Mouse (Mus musculus) adrenal gland, postnatal 10 days (tissue): ENCODE measurements around the gene 6430548M08Rik. TPM values are rescaled to one million over a fixed set of nuclear protein-coding genes. Genes with fewer than 3 reads are reported as not detected.

Experiments
- total RNA-seq, 2 experiments: library from RNA; stranded (reverse); gene quantifications; 2 replicates each; pipeline ENCODE4 v1.2.3; 2021

6430548M08Rik gene
- total RNA-seq, 2 experiments from 2014 or later: 39.7 to 41.9 TPM

Other genes starting within 250 kb of the 6430548M08Rik start
- gene Usp10, start 203.8 kb upstream of the 6430548M08Rik start, total RNA-seq: 100 to 1,000 TPM in 1 of 2 experiments, 10 to 100 TPM in 1; 92.2 to 106 TPM
- 1 to 10 TPM; 1.9 to 2.0 TPM for gene Gm20388, start 203.3 kb upstream of the 6430548M08Rik start, total RNA-seq
- gene Crispld2, start 121.7 kb upstream of the 6430548M08Rik start, total RNA-seq: 1 to 10 TPM; 5.9 to 7.7 TPM
- gene Zdhhc7, start 12.7 kb upstream of the 6430548M08Rik start, total RNA-seq: 10 to 100 TPM; 43.2 to 44.8 TPM
- 1 to 10 TPM in 1 of 2 experiments, under 1 TPM in 1; 0.90 to 1.4 TPM for gene Fam92b, start 63.3 kb downstream of the 6430548M08Rik start, total RNA-seq
- 10 to 100 TPM; 27.2 to 42.9 TPM for gene Gse1, start 114.3 kb downstream of the 6430548M08Rik start, total RNA-seq